Mouse (Mus musculus): ENCODE measurements around the gene Ccdc62. TPM values are rescaled to one million over a fixed set of nuclear protein-coding genes. Genes with fewer than 3 reads are reported as not detected.

Gene Ccdc62
- polyA plus RNA-seq, 2 experiments = 2.7 to 3.4 TPM

DNA sequence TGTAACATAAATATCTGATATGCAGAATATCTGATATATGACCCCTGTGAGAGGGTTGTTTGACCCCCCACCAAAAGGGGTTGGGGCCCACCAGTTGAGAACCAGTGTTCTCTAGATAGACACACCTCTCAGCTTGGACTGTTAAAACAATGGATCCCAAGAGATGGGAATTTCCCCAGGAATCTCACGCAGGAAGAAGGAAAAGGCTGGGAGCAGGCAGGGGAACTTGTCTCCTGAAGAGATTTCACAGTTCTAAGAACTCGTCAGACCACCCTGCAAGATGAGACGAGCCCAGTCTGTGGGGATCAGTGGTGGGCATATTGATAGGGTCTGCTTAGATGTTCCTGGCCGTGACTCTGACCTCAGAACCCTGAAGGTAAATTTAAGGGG lies 49.5 kb downstream of the Ccdc62 start:
- Histone ChIP-seq H3K4me2 (ENCODE audit: low read depth) (no peak overlapping the region), H3K27ac (no peak overlapping the region), H3K9ac (replicated peaks) (no peak overlapping the region), H3K4me1 (replicated peaks; ENCODE audit: control insufficient read depth in 2 of 2, insufficient read depth in 2 of 2, low read length in 1 of 2) (peaks cover 0 to 3% of the 10 kb centered on the region in 2 experiments; a peak in 1 of 4 replicates), H3K27me3 (ENCODE audit: control insufficient read depth, insufficient read depth, low read length) (no peaks in the 10 kb centered on the region; the same call in 1 of the 2 replicates), H3K9me3 (ENCODE audit: control insufficient read depth, low read length) (no peaks in the 10 kb centered on the region), H3K36me3 (replicated peaks; ENCODE audit: control insufficient read depth, insufficient read depth, low read depth) (no peaks in the 10 kb centered on the region), H3K4me3 (ENCODE audit: insufficient read depth in 1 of 2, low read depth in 2 of 2, low read length in 2 of 2) (no peak overlapping the region)
- no peak for TF ChIP-seq EP300 (IDR thresholded peaks at IDR 0.05; ENCODE audit: low read depth)
- TF ChIP-seq CTCF (IDR thresholded peaks at IDR 0.05; ENCODE audit: low read depth) = no peak
- no peak for DNase-seq (ENCODE audit: low read depth in 3 of 3, low spot score in 3 of 3)
- no peak for ATAC-seq (ENCODE audit: insufficient read depth)
- 55% methylated on average over 4 of the region's 4 CpGs for WGBS (ENCODE audit: insufficient replicate concordance)

DNA sequence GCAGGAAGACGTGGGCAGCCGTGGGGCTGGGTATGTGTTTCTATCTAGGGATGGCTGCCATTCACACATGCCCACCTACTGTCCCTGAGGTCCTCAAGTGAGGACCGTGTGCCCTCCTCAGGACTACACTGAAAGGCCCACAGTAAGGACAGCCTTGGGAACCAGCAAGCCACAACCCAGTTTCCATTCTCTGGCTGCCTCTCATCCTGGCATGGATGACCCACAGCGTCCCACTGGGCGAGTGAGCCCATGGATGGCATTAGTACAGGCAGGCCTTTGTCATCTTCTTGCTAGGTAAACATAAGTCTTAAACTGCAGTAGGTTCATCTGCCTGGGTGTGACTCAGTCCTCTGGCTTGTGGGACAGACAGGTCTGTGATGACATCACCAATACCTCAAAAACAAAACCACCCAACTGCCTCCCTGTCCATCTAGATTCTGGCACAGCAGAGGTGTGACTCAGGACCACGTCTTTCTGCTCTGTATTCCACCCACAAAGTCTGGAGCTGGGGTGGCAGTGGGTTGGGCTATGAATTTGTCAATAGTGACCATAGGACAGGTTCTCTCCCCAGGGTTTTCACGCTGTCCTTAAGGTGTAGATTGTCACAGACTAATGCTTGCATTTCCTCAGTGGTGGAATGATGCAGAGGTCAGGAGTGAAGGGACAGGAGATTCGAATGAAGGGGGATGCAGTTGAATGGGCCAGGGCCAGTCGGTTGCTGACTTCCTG lies 50.2 kb downstream of the Ccdc62 start:
- TF ChIP-seq EP300 (IDR thresholded peaks at IDR 0.05; ENCODE audit: low read depth) (no peak), CTCF (IDR thresholded peaks at IDR 0.05; ENCODE audit: low read depth) (no peak)
- WGBS (ENCODE audit: insufficient replicate concordance) = 61% methylated on average over 9 of the region's 9 CpGs
- Histone ChIP-seq H3K9me3 (ENCODE audit: control insufficient read depth, low read length) (no peaks in the 10 kb centered on the region), H3K27me3 (ENCODE audit: control insufficient read depth, insufficient read depth, low read length) (no peaks in the 10 kb centered on the region; the same call in 1 of the 2 replicates), H3K9ac (replicated peaks) (no peak overlapping the region), H3K4me2 (ENCODE audit: low read depth) (no peak overlapping the region), H3K4me3 (ENCODE audit: insufficient read depth in 1 of 2, low read depth in 2 of 2, low read length in 2 of 2) (no peak overlapping the region), H3K4me1 (replicated peaks; ENCODE audit: control insufficient read depth in 2 of 2, insufficient read depth in 2 of 2, low read length in 1 of 2) (0 out of 4 replicates have a peak, but pooled peaks cover 0 to 3% of the 10 kb centered on the region in 2 experiments), H3K36me3 (replicated peaks; ENCODE audit: control insufficient read depth, insufficient read depth, low read depth) (no peaks in the 10 kb centered on the region), H3K27ac (no peak overlapping the region)
- no peak for DNase-seq (ENCODE audit: low read depth in 3 of 3, low spot score in 3 of 3)
- no peak for ATAC-seq (ENCODE audit: insufficient read depth)

DNA sequence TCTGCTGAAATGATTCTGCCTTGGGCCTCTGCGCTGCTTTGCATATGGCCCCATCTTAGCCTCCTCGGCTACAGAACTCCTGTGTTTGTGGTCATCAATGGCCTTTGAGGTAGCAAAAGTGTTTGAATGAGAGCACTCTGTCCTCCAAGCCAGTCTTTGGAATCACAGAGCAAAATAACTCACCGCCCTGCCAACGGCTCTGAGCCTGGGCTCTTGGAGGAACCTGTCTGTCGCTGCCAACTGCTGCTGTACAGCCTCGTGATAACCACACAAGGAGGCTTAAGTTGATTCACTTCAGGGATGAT lies 50.7 kb downstream of the Ccdc62 start:
- DNase-seq (ENCODE audit: low read depth in 3 of 3, low spot score in 3 of 3) (no peak), ATAC-seq (ENCODE audit: insufficient read depth) (no peak)
- no peaks in the 10 kb centered on the region for H3K9me3 ChIP-seq (ENCODE audit: control insufficient read depth, low read length)
- no peak overlapping the region for H3K27ac ChIP-seq
- WGBS (ENCODE audit: insufficient replicate concordance) = 67% methylated on average over 6 of the region's 6 CpGs
- no peak overlapping the region for H3K4me2 ChIP-seq (ENCODE audit: low read depth)
- no peaks in the 10 kb centered on the region for H3K27me3 ChIP-seq (ENCODE audit: control insufficient read depth, insufficient read depth, low read length)
- no peak overlapping the region for H3K9ac ChIP-seq (replicated peaks)
- no peak overlapping the region for H3K4me3 ChIP-seq (ENCODE audit: insufficient read depth in 1 of 2, low read depth in 2 of 2, low read length in 2 of 2)
- no peaks in the 10 kb centered on the region for H3K36me3 ChIP-seq (replicated peaks; ENCODE audit: control insufficient read depth, insufficient read depth, low read depth)
- no peak for TF ChIP-seq EP300 (IDR thresholded peaks at IDR 0.05; ENCODE audit: low read depth)
- TF ChIP-seq CTCF (IDR thresholded peaks at IDR 0.05; ENCODE audit: low read depth) = no peak
- 0 out of 4 replicates have a peak, but pooled peaks cover 0 to 3% of the 10 kb centered on the region in 2 experiments for H3K4me1 ChIP-seq (replicated peaks; ENCODE audit: control insufficient read depth in 2 of 2, insufficient read depth in 2 of 2, low read length in 1 of 2)

DNA sequence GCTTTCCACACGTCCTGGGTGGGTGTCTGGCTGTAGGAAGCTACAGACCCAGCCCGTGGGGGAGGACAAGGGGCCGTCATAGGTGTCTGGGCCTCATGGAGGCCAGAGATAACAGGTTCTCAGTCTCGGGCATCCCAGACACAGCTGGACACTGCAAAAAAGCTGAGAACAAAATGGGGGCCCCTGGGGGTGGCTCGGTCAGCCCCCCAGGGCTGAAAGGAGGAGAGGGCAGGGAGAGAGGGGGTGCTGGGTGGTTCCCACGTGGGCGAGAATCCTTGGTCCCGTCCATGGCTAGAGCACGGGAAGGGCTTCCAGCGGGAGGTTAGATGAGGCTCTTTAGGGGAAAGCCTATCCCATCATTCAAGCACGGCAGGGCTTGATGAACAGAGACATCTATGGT lies 52.4 kb downstream of the Ccdc62 start:
- DNase-seq (ENCODE audit: low read depth in 3 of 3, low spot score in 3 of 3) = no peak
- no peak for TF ChIP-seq EP300 (IDR thresholded peaks at IDR 0.05; ENCODE audit: low read depth)
- TF ChIP-seq CTCF (IDR thresholded peaks at IDR 0.05; ENCODE audit: low read depth) = no peak
- 60% methylated on average over 11 of the region's 11 CpGs for WGBS (ENCODE audit: insufficient replicate concordance)
- Histone ChIP-seq H3K4me2 (ENCODE audit: low read depth) (no peak overlapping the region), H3K9ac (replicated peaks) (no peak overlapping the region), H3K36me3 (replicated peaks; ENCODE audit: control insufficient read depth, insufficient read depth, low read depth) (no peaks in the 10 kb centered on the region), H3K27me3 (ENCODE audit: control insufficient read depth, insufficient read depth, low read length) (no peaks in the 10 kb centered on the region), H3K9me3 (ENCODE audit: control insufficient read depth, low read length) (no peaks in the 10 kb centered on the region), H3K4me1 (replicated peaks; ENCODE audit: control insufficient read depth in 2 of 2, insufficient read depth in 2 of 2, low read length in 1 of 2) (0 out of 4 replicates have a peak, but pooled peaks cover 0 to 2% of the 10 kb centered on the region in 2 experiments), H3K4me3 (ENCODE audit: insufficient read depth in 1 of 2, low read depth in 2 of 2, low read length in 2 of 2) (no peak overlapping the region), H3K27ac (no peak overlapping the region)
- no peak for ATAC-seq (ENCODE audit: insufficient read depth)

DNA sequence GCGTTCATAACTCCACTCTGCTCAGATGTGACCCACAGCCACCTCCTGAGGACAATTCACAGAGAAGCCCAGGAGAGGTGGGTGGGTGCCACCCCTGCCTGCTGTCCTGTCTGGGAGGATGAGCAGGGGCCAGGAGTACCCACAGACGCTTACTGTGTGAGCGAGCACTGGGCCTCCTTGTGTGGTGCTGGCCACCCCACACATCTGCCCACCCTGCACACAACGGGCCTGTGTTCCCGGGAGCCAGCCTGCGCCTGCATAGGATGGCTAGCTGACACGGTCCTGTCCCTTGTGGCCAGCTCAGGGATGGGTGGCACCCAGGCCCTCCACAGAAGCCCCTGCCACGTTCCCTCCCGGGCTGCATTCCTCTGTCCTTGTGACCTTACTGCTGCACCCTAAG lies 55.0 kb downstream of the Ccdc62 start:
- no peaks in the 10 kb centered on the region for H3K27me3 ChIP-seq (ENCODE audit: control insufficient read depth, insufficient read depth, low read length)
- H3K36me3 ChIP-seq (replicated peaks; ENCODE audit: control insufficient read depth, insufficient read depth, low read depth) = no peaks in the 10 kb centered on the region
- no peaks in the 10 kb centered on the region for H3K9me3 ChIP-seq (ENCODE audit: control insufficient read depth, low read length)
- no peak for TF ChIP-seq CTCF (IDR thresholded peaks at IDR 0.05; ENCODE audit: low read depth)
- H3K4me1 ChIP-seq (replicated peaks; ENCODE audit: control insufficient read depth in 2 of 2, insufficient read depth in 2 of 2, low read length in 1 of 2) = 0 out of 4 replicates have a peak, but pooled peaks cover 0 to 2% of the 10 kb centered on the region in 2 experiments
- H3K9ac ChIP-seq (replicated peaks) = no peak overlapping the region
- H3K4me3 ChIP-seq (ENCODE audit: insufficient read depth in 1 of 2, low read depth in 2 of 2, low read length in 2 of 2) = no peak overlapping the region
- 75% methylated on average over 9 of the region's 9 CpGs for WGBS (ENCODE audit: insufficient replicate concordance)
- H3K4me2 ChIP-seq (ENCODE audit: low read depth) = no peak overlapping the region
- no peak overlapping the region for H3K27ac ChIP-seq
- DNase-seq (ENCODE audit: low read depth in 3 of 3, low spot score in 3 of 3) = no peak
- no peak for ATAC-seq (ENCODE audit: insufficient read depth)

Data from liver, embryonic 14.5 days (tissue).